Mouse (Mus musculus): ENCODE results near the gene Cd247.

DNA sequence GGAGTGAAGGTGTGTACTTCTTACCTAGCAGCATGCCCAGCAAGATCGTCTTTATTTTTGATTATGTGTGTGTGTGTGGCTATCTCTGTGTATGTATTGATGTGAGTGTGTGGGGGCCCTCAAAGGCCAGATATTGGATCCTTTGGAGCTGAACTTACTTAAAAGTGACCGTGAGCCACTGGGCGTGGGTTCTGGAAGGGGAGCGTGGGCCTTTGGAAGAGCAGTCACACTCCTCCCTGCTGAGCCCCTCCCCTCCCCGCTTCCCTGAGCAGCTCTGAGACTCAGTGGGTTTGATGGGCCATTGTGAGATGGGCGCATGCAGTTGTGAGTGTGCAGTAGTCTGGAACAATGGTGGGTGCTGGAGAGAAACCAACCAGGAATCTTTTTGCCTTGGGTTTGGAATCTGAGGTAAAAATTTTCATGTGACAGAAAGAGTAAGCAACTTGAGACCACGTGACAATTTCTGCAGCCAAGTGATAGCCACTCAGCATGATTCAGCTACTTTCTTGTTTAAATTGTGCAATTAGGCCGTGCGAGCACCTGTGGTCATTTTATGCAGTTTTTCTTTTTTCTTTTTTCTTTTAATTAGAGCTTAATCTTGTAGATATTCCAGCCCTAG is 19.5 kb upstream of the Cd247 start:
- TF ChIP-seq CTCF (IDR thresholded peaks at IDR 0.05; ENCODE audit: low read depth) (no peak), EP300 (IDR thresholded peaks at IDR 0.05; ENCODE audit: low read depth) (peak; percentile 90)

Data from liver, embryonic 14.5 days (tissue).